Mouse (Mus musculus): ENCODE measurements around the gene Rbl2. TPM values are rescaled to one million over a fixed set of nuclear protein-coding genes. Genes with fewer than 3 reads are reported as not detected.

Gene Rbl2
- total and polyA plus RNA-seq, 2 experiments from 2014 or later = 13.3 to 35.1 TPM

- no peak for ATAC-seq
- TF ChIP-seq CTCF (IDR thresholded peaks at IDR 0.05; ENCODE audit: low read depth) = no peak
- no peak overlapping the region for H3K4me2 ChIP-seq (ENCODE audit: low read depth)
- peaks cover 9% of the 10 kb centered on the region for H3K4me1 ChIP-seq (ENCODE audit: insufficient read depth)
- H3K27ac ChIP-seq (ENCODE audit: low read depth, low read length) = peak overlapping the region; percentile 4; the same call in 1 of the 2 replicates
- DNase-seq = no peak
- H3K36me3 ChIP-seq (ENCODE audit: insufficient read depth) = no peaks in the 10 kb centered on the region
- H3K4me3 ChIP-seq (ENCODE audit: low read depth, low read length) = no peak overlapping the region
- H3K9ac ChIP-seq = no peak overlapping the region
- no peaks in the 10 kb centered on the region for H3K9me3 ChIP-seq (ENCODE audit: low read length)
- no peaks in the 10 kb centered on the region for H3K27me3 ChIP-seq (ENCODE audit: insufficient read depth, low read length)
- 72% methylated on average over 14 of the region's 14 CpGs for WGBS
Observed at GRCm38 (mm10) chr8:91135308-91136181, 65.7 kb downstream of the Rbl2 start.

GRCm38 (mm10) chr8:91140828-91141227, 71.0 kb downstream of the Rbl2 start:
- Histone ChIP-seq H3K27me3 (ENCODE audit: insufficient read depth, low read length) (no peaks in the 10 kb centered on the region), H3K36me3 (ENCODE audit: insufficient read depth) (no peaks in the 10 kb centered on the region), H3K4me2 (ENCODE audit: low read depth) (no peak overlapping the region), H3K9me3 (ENCODE audit: low read length) (no peaks in the 10 kb centered on the region), H3K4me1 (ENCODE audit: insufficient read depth) (no peaks in the 10 kb centered on the region), H3K9ac (no peak overlapping the region), H3K27ac (ENCODE audit: low read depth, low read length) (no peak overlapping the region), H3K4me3 (ENCODE audit: low read depth, low read length) (no peak overlapping the region)
- DNase-seq (no peak), ATAC-seq (no peak)
- TF ChIP-seq CTCF (IDR thresholded peaks at IDR 0.05; ENCODE audit: low read depth) = no peak
- 84% methylated on average over 4 of the region's 4 CpGs for WGBS

- Histone ChIP-seq H3K27me3 (ENCODE audit: insufficient read depth, low read length) (no peaks in the 10 kb centered on the region), H3K27ac (ENCODE audit: low read depth, low read length) (no peak overlapping the region), H3K4me3 (ENCODE audit: low read depth, low read length) (no peak overlapping the region), H3K9ac (no peak overlapping the region), H3K9me3 (ENCODE audit: low read length) (no peaks in the 10 kb centered on the region), H3K36me3 (ENCODE audit: insufficient read depth) (no peaks in the 10 kb centered on the region), H3K4me1 (ENCODE audit: insufficient read depth) (no peaks in the 10 kb centered on the region), H3K4me2 (ENCODE audit: low read depth) (no peak overlapping the region)
- 10% methylated on average over 6 of the region's 6 CpGs for WGBS
- ATAC-seq (peak; percentile 62), DNase-seq (peak; percentile 79)
- TF ChIP-seq CTCF (IDR thresholded peaks at IDR 0.05; ENCODE audit: low read depth) = peak; percentile 91
Observed at GRCm38 (mm10) chr8:91147715-91148114, 77.9 kb downstream of the Rbl2 start.

GRCm38 (mm10) chr8:91148643-91149178, 78.9 kb downstream of the Rbl2 start:
- Histone ChIP-seq H3K4me2 (ENCODE audit: low read depth) (no peak overlapping the region), H3K4me1 (ENCODE audit: insufficient read depth) (no peaks in the 10 kb centered on the region), H3K9ac (no peak overlapping the region), H3K27ac (ENCODE audit: low read depth, low read length) (no peak overlapping the region), H3K4me3 (ENCODE audit: low read depth, low read length) (no peak overlapping the region), H3K36me3 (ENCODE audit: insufficient read depth) (no peaks in the 10 kb centered on the region), H3K27me3 (ENCODE audit: insufficient read depth, low read length) (no peaks in the 10 kb centered on the region), H3K9me3 (ENCODE audit: low read length) (no peaks in the 10 kb centered on the region)
- DNase-seq = no peak
- ATAC-seq = no peak
- WGBS = 79% methylated on average over 15 of the region's 15 CpGs
- TF ChIP-seq CTCF (IDR thresholded peaks at IDR 0.05; ENCODE audit: low read depth) = no peak

GRCm38 (mm10) chr8:91149298-91149697, 79.4 kb downstream of the Rbl2 start:
- Histone ChIP-seq H3K4me2 (ENCODE audit: low read depth) (no peak overlapping the region), H3K9me3 (ENCODE audit: low read length) (no peaks in the 10 kb centered on the region), H3K9ac (no peak overlapping the region), H3K27ac (ENCODE audit: low read depth, low read length) (no peak overlapping the region), H3K36me3 (ENCODE audit: insufficient read depth) (no peaks in the 10 kb centered on the region), H3K27me3 (ENCODE audit: insufficient read depth, low read length) (no peaks in the 10 kb centered on the region), H3K4me3 (ENCODE audit: low read depth, low read length) (no peak overlapping the region), H3K4me1 (ENCODE audit: insufficient read depth) (no peaks in the 10 kb centered on the region)
- TF ChIP-seq CTCF (IDR thresholded peaks at IDR 0.05; ENCODE audit: low read depth) = no peak
- WGBS = 79% methylated on average over 3 of the region's 3 CpGs
- DNase-seq (no peak), ATAC-seq (no peak)

- Histone ChIP-seq H3K27me3 (ENCODE audit: insufficient read depth, low read length) (no peaks in the 10 kb centered on the region), H3K9me3 (ENCODE audit: low read length) (no peaks in the 10 kb centered on the region), H3K36me3 (ENCODE audit: insufficient read depth) (no peaks in the 10 kb centered on the region), H3K4me3 (ENCODE audit: low read depth, low read length) (no peak overlapping the region), H3K4me1 (ENCODE audit: insufficient read depth) (no peaks in the 10 kb centered on the region), H3K27ac (ENCODE audit: low read depth, low read length) (no peak overlapping the region), H3K9ac (no peak overlapping the region), H3K4me2 (ENCODE audit: low read depth) (no peak overlapping the region)
- ATAC-seq (no peak), DNase-seq (no peak)
- TF ChIP-seq CTCF (IDR thresholded peaks at IDR 0.05; ENCODE audit: low read depth) = no peak
- WGBS = 93% methylated on average over 7 of the region's 7 CpGs
Observed at GRCm38 (mm10) chr8:91151531-91151930, 81.7 kb downstream of the Rbl2 start.

GRCm38 (mm10) chr8:91153831-91154230, 84.0 kb downstream of the Rbl2 start:
- Histone ChIP-seq H3K9me3 (ENCODE audit: low read length) (no peaks in the 10 kb centered on the region), H3K4me2 (ENCODE audit: low read depth) (no peak overlapping the region), H3K9ac (no peak overlapping the region), H3K27me3 (ENCODE audit: insufficient read depth, low read length) (no peaks in the 10 kb centered on the region), H3K4me3 (ENCODE audit: low read depth, low read length) (no peak overlapping the region), H3K36me3 (ENCODE audit: insufficient read depth) (no peaks in the 10 kb centered on the region), H3K4me1 (ENCODE audit: insufficient read depth) (no peaks in the 10 kb centered on the region), H3K27ac (ENCODE audit: low read depth, low read length) (no peak overlapping the region)
- peak; percentile 26; the same call in 1 of the 2 replicates for TF ChIP-seq CTCF (IDR thresholded peaks at IDR 0.05; ENCODE audit: low read depth)
- 81% methylated on average over 3 of the region's 3 CpGs for WGBS
- DNase-seq = no peak
- no peak for ATAC-seq

Data from forebrain, postnatal 0 days (tissue).